Mouse (Mus musculus): ENCODE data around the gene Wdr26.

Gene Wdr26

DNA sequence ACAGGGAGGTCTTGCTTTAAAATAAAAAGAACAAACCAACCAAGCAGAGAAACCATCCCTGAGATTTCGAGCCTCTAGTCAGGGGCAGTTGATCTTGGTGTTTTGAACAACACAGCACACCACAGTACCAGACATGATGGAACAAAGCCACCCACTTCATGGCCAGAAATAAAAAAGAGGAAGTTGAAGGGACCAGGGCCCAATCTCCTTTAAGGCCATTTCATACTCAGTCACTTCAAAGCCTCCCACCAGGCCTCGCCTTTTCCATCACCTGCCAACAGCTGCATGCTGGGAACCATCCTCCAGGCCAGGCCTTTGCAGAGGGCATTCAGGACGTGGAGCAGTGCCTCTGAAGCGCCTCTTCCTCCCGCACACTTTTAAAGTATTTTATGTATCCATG, 25.5 kb upstream of the Wdr26 start:
- peak; percentile 65 to 66 for DNase-seq

DNA sequence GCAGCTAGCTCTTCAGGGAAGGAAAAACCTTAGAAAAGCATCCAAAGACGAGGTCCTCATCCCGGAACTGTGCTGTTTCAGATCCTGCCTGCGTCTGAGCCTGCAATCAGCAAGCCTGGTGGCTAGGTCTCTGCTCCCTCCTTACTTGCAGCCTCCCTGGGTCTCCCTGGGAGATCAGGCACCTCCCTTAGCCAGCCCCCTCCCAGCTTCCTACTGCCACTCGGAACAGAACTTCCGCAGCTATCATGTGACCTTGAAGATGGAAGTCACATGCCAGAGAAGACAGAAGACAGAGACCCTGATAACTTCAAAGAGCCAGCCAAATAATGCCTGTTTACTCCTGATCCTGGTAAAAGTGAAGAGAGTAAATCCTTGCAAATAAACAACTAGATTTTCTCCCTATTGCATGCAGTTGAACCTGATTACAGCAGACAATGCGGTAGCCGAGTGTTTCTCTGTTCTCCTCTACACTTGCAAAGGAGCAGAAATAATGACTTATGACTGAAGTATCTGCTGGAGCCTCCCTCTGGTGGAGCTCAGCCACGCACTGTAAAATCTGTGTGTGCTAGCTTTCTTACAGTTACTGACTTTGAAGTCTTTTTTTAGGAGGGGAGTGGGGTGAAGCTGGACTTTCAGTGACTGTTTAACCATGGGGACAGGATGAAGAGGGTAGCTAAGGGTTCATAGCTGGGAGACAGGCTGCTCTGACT, 22.7 kb upstream of the Wdr26 start:
- peak in 1 of 2 experiments; percentile 38 for DNase-seq

DNA sequence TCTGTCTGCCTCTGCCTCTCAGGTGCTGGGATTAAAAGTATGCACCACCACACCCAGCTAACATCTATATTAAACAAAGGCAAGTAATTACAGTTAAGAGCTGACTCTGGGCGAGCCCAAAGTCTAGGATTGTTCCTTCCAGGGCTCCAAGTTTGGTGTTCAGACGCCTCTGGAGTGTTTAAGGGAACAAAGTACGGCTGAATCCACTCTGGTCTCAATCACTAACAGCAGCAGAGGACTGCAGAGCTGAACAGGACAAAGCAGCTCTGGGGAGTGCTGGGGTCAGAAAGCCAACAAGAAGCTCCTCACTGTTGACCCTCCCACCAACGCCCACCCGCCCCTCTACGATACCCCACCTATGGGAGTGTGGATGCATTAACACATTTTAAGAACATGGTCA, 21.9 kb upstream of the Wdr26 start:
- no peak for DNase-seq

DNA sequence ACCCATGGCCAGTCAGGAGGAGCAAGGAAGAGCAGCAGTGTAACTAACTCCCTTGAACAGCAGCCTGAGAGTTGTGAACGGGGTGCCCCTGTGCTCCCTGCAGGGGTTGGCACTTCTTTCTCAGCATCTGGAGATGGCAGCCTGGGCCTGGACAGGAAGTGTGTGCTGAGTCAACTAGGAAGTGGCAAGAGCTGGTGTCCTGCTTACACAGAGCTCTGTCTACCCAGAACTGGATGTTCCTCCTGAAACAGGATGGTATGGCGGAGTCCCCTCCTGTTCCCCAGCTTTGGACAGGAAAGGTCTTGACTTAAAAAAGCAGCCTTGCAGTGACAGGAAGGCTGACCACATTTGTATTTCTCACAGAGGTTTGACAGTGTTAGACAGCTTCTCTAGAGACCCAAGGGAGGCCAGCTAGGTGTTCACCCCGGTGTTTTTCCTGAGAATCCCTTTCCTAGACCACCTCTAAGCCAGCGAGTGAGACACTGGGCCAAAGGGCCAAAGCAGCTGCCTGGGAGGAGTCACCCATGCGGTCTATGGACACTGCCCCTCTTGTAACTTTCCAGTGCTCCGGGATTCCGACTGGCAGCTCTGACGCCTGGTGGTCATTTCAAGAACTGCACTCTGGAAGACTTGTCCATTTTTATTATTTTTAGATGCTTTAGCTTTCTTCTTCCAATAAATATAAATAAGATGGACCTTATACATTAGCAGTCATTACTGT, 20.7 kb upstream of the Wdr26 start:
- peak; percentile 84 for DNase-seq

- no peak for DNase-seq
Measured at GRCm38 (mm10) chr1:181231821-181232220, 20.0 kb upstream of the Wdr26 start.

DNA sequence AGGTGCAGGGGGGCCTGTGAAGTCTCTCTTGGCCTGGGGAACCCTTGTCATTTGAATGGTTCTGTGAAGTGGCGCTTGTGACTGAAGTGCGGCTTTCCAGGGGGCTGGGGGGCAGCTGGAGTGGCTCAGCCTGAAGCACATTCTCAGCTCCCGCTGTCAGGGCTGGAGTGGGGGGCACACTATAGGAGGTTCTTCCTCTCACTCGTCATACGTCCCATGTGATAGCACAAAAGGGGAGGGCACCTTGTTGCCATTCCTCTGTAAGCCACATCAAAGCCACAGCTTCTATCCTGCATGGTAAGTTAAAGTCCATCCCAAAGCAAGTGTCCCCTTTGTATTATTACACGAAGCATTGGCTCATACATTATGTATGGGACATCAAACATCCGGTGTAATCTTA, 19.5 kb upstream of the Wdr26 start:
- DNase-seq: no peak

- peak; percentile 66 to 71 for DNase-seq
Measured at GRCm38 (mm10) chr1:181230731-181231148, 18.9 kb upstream of the Wdr26 start.

GRCm38 (mm10) chr1:181229046-181229445, 17.2 kb upstream of the Wdr26 start:
- DNase-seq: no peak

GRCm38 (mm10) chr1:181228591-181228990, 16.8 kb upstream of the Wdr26 start:
- no peak for DNase-seq

GRCm38 (mm10) chr1:181227804-181228203, 16.0 kb upstream of the Wdr26 start:
- peak; percentile 56 to 58 for DNase-seq

GRCm38 (mm10) chr1:181226850-181227249, 15.0 kb upstream of the Wdr26 start:
- peak; percentile 48 to 50 for DNase-seq

DNA sequence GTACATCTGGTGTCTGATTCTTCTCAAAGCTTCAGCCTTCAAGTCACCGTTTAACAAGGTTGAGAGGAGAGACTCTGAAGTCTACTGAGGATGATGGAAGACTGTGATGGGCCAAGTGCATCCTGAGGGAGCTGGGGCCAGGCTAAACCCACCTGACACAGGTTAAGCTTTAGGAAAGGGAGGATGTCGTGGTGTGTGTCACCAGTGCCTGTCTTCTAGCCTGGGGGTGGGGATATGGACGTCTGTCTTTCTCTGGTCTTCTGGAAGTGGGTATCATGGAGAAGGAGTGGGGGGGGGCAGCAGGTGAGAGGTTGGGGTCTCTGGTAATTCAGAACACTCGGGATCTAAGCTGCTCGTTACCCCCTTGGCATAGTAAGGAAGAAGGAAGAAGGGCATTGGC, 13.5 kb upstream of the Wdr26 start:
- DNase-seq: no peak

- DNase-seq: no peak
Measured at GRCm38 (mm10) chr1:181222041-181222440, 10.2 kb upstream of the Wdr26 start.

DNA sequence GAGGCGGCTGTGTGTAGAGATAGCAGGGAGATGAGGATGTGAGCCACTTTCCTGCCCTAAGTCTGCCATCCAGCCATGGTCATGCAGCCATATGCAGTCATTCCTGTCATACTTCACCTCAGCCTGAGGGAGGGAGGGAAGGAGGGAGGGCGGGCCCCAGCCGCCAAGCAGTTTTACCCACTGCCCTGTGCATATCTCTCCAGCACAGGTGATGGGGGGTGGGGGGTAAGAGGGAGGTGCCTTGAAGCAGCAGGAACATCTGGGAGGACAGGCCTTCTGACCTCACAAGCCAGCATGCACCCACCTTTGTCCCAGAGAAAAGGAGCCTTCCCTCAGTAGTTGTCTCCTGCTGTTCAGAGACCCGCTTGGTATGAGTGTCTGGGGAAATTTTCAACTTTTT, 4.5 kb upstream of the Wdr26 start:
- no peak for DNase-seq

DNA sequence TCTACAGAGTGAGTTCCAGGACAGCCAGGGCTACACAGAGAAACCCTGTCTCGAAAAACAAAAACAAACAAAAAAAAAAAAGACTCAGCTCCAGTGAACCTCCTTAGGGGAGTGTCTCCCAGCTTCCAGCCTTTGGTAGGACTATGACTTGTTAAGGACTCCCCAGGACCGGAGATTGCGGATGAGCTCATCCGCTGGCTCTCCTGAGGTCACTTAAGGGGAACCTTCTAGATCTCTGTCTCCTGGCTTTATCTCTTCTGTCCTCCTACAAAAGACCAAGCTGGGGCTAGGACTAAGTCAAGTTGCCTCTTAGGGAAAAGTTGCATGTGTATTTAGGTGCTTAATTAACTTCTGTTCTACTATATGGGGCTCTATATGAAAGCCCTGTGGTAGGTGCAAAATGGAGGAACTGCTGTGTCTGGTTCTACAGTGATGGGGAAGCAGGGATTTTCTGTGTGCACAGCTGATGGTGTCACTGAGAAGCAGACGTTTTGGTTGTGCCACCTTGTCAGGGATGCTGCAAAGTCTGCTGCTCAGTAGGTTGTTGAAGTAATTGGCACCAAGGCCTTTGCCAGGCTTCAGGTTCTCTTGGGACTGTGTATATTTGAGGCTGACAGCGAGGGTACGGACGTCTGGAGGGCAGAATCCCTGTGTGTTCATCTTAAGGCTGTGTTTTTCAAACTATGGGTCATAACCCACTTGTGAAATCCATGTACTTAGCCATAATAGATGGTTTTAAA, 2.7 kb upstream of the Wdr26 start:
- no peak for DNase-seq

- peak in 1 of 2 experiments; percentile 54 for DNase-seq
Measured at GRCm38 (mm10) chr1:181211403-181211919, 340 bp downstream of the Wdr26 start.

DNA sequence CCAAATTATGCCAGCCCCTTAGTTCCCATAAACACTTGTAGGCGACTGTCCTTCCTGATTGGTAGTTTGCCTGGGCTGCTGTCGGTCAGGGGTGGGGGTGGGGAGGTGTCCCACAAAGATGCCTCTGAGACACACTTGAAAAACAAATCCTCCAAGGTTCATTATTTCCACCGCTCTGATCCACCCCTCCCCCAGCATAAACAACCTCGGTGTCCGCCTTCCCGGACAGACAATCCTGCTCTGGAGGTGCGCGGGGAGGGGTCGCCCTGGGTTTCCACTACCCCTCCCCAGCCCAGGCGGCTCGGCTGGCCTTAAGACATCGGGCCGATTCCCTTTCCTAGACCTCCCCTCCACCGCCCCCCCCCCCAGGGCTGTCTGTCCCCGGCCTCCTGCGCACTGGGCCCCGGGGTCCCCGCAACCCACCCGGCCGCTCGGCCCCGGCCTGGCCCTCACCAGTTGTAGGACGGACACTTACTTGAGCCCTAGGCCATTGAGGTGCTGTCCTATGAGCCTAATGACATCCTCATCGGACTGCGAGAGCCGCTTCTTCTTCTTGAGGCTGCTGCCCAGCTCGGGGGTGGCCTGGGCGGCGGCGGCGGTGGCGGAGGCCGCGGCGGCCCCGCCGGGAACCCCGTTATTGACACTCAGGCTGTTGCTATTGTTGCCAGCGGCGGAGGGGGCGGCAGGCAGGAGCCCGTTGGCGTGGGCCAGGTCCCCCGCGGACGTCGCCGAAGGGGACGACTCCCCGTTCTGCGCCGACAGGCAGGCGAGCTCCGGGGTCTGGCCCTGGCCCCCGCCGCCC, 999 bp downstream of the Wdr26 start:
- peak; percentile 50 to 55 for DNase-seq

DNA sequence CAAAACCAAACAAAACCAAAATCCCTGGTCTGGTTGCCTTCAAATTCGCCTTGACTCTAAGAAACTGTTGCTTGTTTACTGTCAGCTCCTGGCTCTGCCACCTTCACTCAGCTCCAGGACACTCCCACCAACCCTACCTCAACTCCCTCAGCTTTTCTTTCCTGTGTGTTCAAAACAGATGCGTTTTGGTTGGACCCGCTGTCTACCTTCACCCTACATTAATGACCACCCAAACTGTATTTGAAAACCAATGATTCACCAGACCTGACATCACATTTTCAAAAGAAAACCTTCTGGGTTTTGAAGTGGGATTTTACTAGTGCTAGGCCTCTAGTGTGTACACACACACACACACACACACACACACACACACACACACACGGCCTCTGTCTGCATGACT, 1.7 kb downstream of the Wdr26 start:
- peak in 1 of 2 experiments; percentile 15 for DNase-seq

DNA sequence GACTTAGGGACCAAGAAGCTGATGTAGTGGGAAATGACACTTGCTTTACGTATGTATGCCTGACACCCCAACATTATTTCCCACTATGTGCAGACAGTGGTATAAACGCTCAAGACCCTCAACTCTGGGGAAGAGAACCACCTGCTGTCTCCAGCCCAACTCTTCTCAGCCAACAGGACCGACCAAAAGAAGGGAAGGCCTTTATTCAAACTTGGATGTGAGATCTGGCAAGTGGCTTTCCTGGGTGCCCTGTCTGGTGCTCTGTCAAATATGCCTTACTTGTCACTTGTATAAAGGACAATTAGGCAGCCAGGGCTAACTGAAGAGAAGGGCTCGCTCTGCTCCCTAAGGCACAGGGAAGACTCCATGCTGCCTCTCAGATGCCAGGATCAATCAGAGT, 12.4 kb downstream of the Wdr26 start:
- no peak for DNase-seq

DNA sequence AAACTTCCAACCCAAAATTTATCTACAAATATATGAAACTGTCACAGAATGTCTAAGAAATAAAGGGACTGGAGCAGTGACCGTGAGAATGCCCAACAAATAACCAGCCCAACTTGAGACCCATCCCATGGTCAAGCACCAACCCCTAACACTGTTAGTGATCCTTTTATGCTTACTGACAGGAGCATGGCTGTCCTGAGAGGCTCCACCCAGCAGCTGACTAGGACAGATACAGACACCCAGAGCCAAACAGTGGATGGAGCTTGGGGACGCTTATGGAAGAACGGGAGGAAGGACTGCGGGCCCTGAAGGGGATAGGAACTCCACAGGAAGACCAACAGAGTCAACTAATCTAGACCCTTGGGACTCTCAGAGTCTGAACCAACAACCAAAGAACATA, 22.9 kb downstream of the Wdr26 start:
- no peak for DNase-seq

GRCm38 (mm10) chr1:181170210-181170609, 41.6 kb downstream of the Wdr26 start:
- DNase-seq: peak; percentile 74 to 76

- no peak for DNase-seq
Measured at GRCm38 (mm10) chr1:181168377-181168776, 43.4 kb downstream of the Wdr26 start.

GRCm38 (mm10) chr1:181167816-181168215, 44.0 kb downstream of the Wdr26 start:
- no peak for DNase-seq

Data from B cell, adult 2 months (primary cell).